Mouse (Mus musculus) liver, embryonic 13.5 days (tissue): ENCODE measurements around the gene Gpatch2l. TPM values are rescaled to one million over a fixed set of nuclear protein-coding genes. Genes with fewer than 3 reads are reported as not detected.

Experiments used
- ATAC-seq: fragments of 200-750 bp; cut with Nextera tagmentation; 2 replicates; pipeline ENCODE4 v1.8.0; 2017; ENCODE audit warnings: low read depth, mild to moderate bottlenecking, moderate number of reproducible peaks, moderate library complexity
- DNase-seq: peaks from one replicate; pipeline ENCODE4 v3.0.0; 2022
- H3K27ac ChIP-seq: fragments of 300-500 bp; sonication (generic); 2 replicates; pipeline ENCODE4 v1.5.1; 2015; ENCODE audit warnings: moderate library complexity, mild to moderate bottlenecking, inconsistent platforms
- H3K27me3 ChIP-seq: fragments of 300-500 bp; sonication (generic); 2 replicates; pipeline ENCODE4 v1.6.1; 2015; ENCODE audit warnings: mild to moderate bottlenecking, inconsistent platforms
- H3K36me3 ChIP-seq: fragments of 300-500 bp; sonication (generic); 2 replicates; pipeline ENCODE4 v1.6.1; 2015; ENCODE audit warnings: mild to moderate bottlenecking, inconsistent platforms
- H3K4me1 ChIP-seq: fragments of 300-500 bp; sonication (generic); replicated peaks from 2 replicates; pipeline ENCODE4 v1.6.1; 2015; ENCODE audit warnings: inconsistent platforms
- H3K4me2 ChIP-seq: fragments of 300-500 bp; sonication (generic); 2 replicates; pipeline ENCODE4 v1.6.1; 2015; ENCODE audit warnings: inconsistent platforms, mild to moderate bottlenecking, moderate library complexity
- H3K4me3 ChIP-seq: fragments of 300-500 bp; sonication (generic); replicated peaks from 2 replicates; pipeline ENCODE4 v1.5.1; 2015; ENCODE audit warnings: mild to moderate bottlenecking, inconsistent platforms
- H3K9ac ChIP-seq: fragments of 300-500 bp; sonication (generic); 2 replicates; pipeline ENCODE4 v1.6.1; 2015; ENCODE audit warnings: mild to moderate bottlenecking, inconsistent platforms
- H3K9me3 ChIP-seq: fragments of 300-500 bp; sonication (generic); replicated peaks from 2 replicates; pipeline ENCODE4 v1.6.1; 2016; ENCODE audit warnings: inconsistent platforms
- WGBS: fragments of 180-500 bp; shearing (Covaris S2); methylation state at CpG from one replicate; pipeline ENCODE4 v1.1.7; 2015; ENCODE audit not compliant: insufficient replicate concordance; 5-methylcytosine and 5-hydroxymethylcytosine counted together
- polyA plus RNA-seq: library from polyadenylated mRNA; unstranded; fragments of >200 nt; fragmentation: Nextera tagmentation; extraction: Ambion mirVana; gene quantifications from 2 replicates; pipeline ENCODE4 v1.2.1, GENCODE M21; 2015

Gpatch2l gene
- polyA plus RNA-seq, 1 experiment from 2014 or later = 5.6 TPM

DNA sequence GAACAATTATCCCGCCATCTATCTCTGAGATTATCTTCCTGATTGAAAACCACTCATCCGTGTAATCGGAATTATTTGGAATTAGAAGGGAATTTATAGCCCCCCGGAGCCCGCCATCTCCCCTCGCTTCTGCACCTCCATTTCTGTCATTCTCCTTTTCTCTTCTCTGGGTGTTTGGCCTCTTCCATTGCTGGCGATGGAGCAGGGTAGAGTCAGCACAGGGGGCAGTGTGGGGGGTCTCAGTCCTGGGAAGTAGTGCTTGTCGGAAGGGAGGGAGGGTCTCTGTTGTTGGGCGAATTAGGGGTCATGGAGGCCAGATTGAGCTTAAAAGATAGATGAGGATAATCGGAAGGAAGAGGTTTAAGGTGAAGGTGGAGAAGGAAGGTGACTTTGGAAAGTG lies 89.6 kb downstream of the Gpatch2l start:
- ATAC-seq (no peak), DNase-seq (no peak)
- no peaks in the 10 kb centered on the region for H3K27me3 ChIP-seq
- H3K9ac ChIP-seq = no peak overlapping the region
- H3K4me2 ChIP-seq = no peak overlapping the region
- WGBS = 64% methylated on average over 10 of the region's 10 CpGs
- H3K27ac ChIP-seq = no peak overlapping the region
- no peaks in the 10 kb centered on the region for H3K4me1 ChIP-seq
- H3K4me3 ChIP-seq = no peak overlapping the region
- H3K9me3 ChIP-seq = no peaks in the 10 kb centered on the region
- H3K36me3 ChIP-seq = no peaks in the 10 kb centered on the region

DNA sequence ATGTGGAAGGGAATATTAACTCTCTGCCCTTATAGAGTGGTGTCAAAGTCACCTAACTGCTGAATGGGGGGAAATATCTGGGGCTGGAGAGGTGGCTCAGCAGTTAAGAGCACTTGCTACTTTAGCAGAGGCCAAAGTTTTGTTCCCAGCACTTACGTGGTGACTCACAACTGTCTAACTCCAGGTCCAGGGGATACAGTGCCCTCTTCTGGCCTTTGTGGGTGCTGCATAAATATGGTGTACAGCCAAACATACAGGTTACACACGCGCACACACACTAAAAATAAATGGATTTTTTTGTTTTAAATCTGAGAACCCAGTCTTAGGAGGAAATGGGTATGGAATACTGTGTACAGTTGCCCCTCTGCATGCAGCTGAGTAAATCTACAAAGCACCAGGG lies 94.6 kb downstream of the Gpatch2l start:
- WGBS = 79% methylated on average over 3 of the region's 3 CpGs
- no peak overlapping the region for H3K9ac ChIP-seq
- no peak overlapping the region for H3K27ac ChIP-seq
- H3K4me2 ChIP-seq = no peak overlapping the region
- no peaks in the 10 kb centered on the region for H3K27me3 ChIP-seq
- ATAC-seq (no peak), DNase-seq (no peak)
- H3K4me3 ChIP-seq = no peak overlapping the region
- H3K4me1 ChIP-seq = no peaks in the 10 kb centered on the region
- H3K9me3 ChIP-seq = no peaks in the 10 kb centered on the region
- H3K36me3 ChIP-seq = no peaks in the 10 kb centered on the region

- no peak overlapping the region for H3K27ac ChIP-seq
- H3K9me3 ChIP-seq = no peaks in the 10 kb centered on the region
- no peaks in the 10 kb centered on the region for H3K4me1 ChIP-seq
- no peak overlapping the region for H3K4me3 ChIP-seq
- H3K27me3 ChIP-seq = no peaks in the 10 kb centered on the region
- no peak overlapping the region for H3K4me2 ChIP-seq
- DNase-seq (no peak), ATAC-seq (no peak)
- WGBS = 36% methylated on average over 7 of the region's 7 CpGs
- no peaks in the 10 kb centered on the region for H3K36me3 ChIP-seq
- H3K9ac ChIP-seq = no peak overlapping the region
Measured at GRCm38 (mm10) chr12:86336887-86337286, 95.2 kb downstream of the Gpatch2l start.

Other genes with a start within 250 kb of the Gpatch2l start
- 2.5 and 3.2 TPM in 2 replicates for gene Tgfb3, start 162.8 kb upstream of the Gpatch2l start, polyA plus RNA-seq
- 8.6 and 10.3 TPM in 2 replicates for gene Ift43, start 159.3 kb upstream of the Gpatch2l start, polyA plus RNA-seq
- gene Esrrb, start 119.3 kb downstream of the Gpatch2l start, polyA plus RNA-seq = 0.07 TPM in 1 of 2 replicates, not detected in the other